Mouse (Mus musculus) liver, adult 2 months (tissue): ENCODE data around the gene Gtf3c4. TPM values are rescaled to one million over a fixed set of nuclear protein-coding genes. Genes with fewer than 3 reads are reported as not detected.
A peak's percentile ranks its signal among the peaks of the same experiment; 100 is the strongest.

Source experiments
- DNase-seq: peaks from one replicate; pipeline ENCODE4 v3.0.0-alpha.2; 2011; ENCODE audit warnings: low read depth, low spot score; ENCODE audit errors: extremely low read depth
- H3K27ac ChIP-seq: fragments of 200-500 bp; replicated peaks from 2 replicates; pipeline ENCODE4 v1.5.1; 2012; ENCODE audit warnings: low read depth, mild to moderate bottlenecking, control low read depth, inconsistent platforms, low read length; ENCODE audit not compliant: insufficient read depth
- H3K27me3 ChIP-seq: fragments of 200-500 bp; 2 replicates; pipeline ENCODE4 v1.6.1; 2012; ENCODE audit warnings: mild to moderate bottlenecking, moderate library complexity, low read length, inconsistent platforms; ENCODE audit not compliant: control insufficient read depth, insufficient read depth
- H3K36me3 ChIP-seq: fragments of 200-500 bp; 2 replicates; pipeline ENCODE4 v1.6.1; 2012; ENCODE audit warnings: low read length, inconsistent platforms; ENCODE audit not compliant: control insufficient read depth, insufficient read depth
- H3K4me1 ChIP-seq: fragments of 200-500 bp; 2 replicates; pipeline ENCODE4 v1.6.1; 2011; ENCODE audit warnings: low read length; ENCODE audit not compliant: control insufficient read depth, insufficient read depth
- H3K4me3 ChIP-seq: fragments of 200-500 bp; 2 replicates; pipeline ENCODE4 v1.5.1; 2011; ENCODE audit warnings: low read depth, mild to moderate bottlenecking, control low read depth, low read length, moderate library complexity; ENCODE audit not compliant: insufficient read depth
- H3K79me2 ChIP-seq: fragments of 200-500 bp; 2 replicates; pipeline ENCODE4 v1.6.1; 2012; ENCODE audit warnings: inconsistent platforms, mild to moderate bottlenecking, low read length, moderate library complexity; ENCODE audit not compliant: control insufficient read depth, insufficient read depth
- H3K9ac ChIP-seq: fragments of 200-500 bp; 2 replicates; pipeline ENCODE4 v1.6.1; 2012; ENCODE audit warnings: low read depth, mild to moderate bottlenecking, control low read depth, inconsistent platforms, low read length
- CTCF ChIP-seq: fragments of 200-500 bp; IDR thresholded peaks from 2 replicates; pipeline ENCODE4 v1.5.1; 2011; ENCODE audit warnings: low read depth, low read length, control low read depth
- POLR2A ChIP-seq: fragments of 200-500 bp; IDR thresholded peaks from 2 replicates; pipeline ENCODE4 v1.6.1; 2011; ENCODE audit warnings: low read length, control low read depth; ENCODE audit not compliant: insufficient read depth; ENCODE audit errors: extremely low read depth
- WGBS: fragments of 180-500 bp; shearing (Covaris S2); methylation state at CpG from one replicate; pipeline ENCODE4 v1.1.7; 2018; 5-methylcytosine and 5-hydroxymethylcytosine counted together
- polyA plus RNA-seq: library from polyadenylated mRNA; depleted of rRNA; stranded (reverse); fragments of >200 nt; gene quantifications from 2 replicates; pipeline ENCODE4 v1.2.3, GENCODE M21; 2012
- total RNA-seq: library from RNA; depleted of rRNA; stranded (reverse); fragments of >200 nt; gene quantifications from 2 replicates; pipeline ENCODE4 v1.2.3, GENCODE M21; 2014

The Gtf3c4 gene
- total and polyA plus RNA-seq, 2 experiments = 5.0 to 11.4 TPM

- TF ChIP-seq POLR2A = no peak
- no peak for TF ChIP-seq CTCF
- 56% methylated on average over 3 of the region's 3 CpGs for WGBS
- Histone ChIP-seq H3K27ac (no peak overlapping the region), H3K79me2 (no peaks in the 10 kb centered on the region), H3K4me1 (no peaks in the 10 kb centered on the region; the same call in 1 of the 2 replicates), H3K9ac (no peak overlapping the region), H3K27me3 (no peaks in the 10 kb centered on the region), H3K36me3 (no peaks in the 10 kb centered on the region), H3K4me3 (no peak overlapping the region)
- no peak for DNase-seq
These were observed 41.8 kb downstream of the Gtf3c4 start for GRCm38 (mm10) chr2:28798390-28798789.

GRCm38 (mm10) chr2:28797490-28798106 lies 42.6 kb downstream of the Gtf3c4 start:
- TF ChIP-seq CTCF (no peak), POLR2A (no peak)
- Histone ChIP-seq H3K9ac (no peak overlapping the region), H3K36me3 (no peaks in the 10 kb centered on the region), H3K4me1 (no peaks in the 10 kb centered on the region; the same call in 1 of the 2 replicates), H3K79me2 (no peaks in the 10 kb centered on the region), H3K27me3 (no peaks in the 10 kb centered on the region), H3K27ac (no peak overlapping the region), H3K4me3 (no peak overlapping the region)
- 73% methylated on average over 18 of the region's 18 CpGs for WGBS
- DNase-seq = no peak

GRCm38 (mm10) chr2:28796298-28796697 lies 43.9 kb downstream of the Gtf3c4 start:
- Histone ChIP-seq H3K27ac (no peak overlapping the region), H3K27me3 (no peaks in the 10 kb centered on the region), H3K36me3 (no peaks in the 10 kb centered on the region), H3K4me3 (no peak overlapping the region), H3K9ac (no peak overlapping the region), H3K79me2 (no peaks in the 10 kb centered on the region), H3K4me1 (no peaks in the 10 kb centered on the region; the same call in 1 of the 2 replicates)
- no peak for DNase-seq
- TF ChIP-seq POLR2A (no peak), CTCF (no peak)
- 77% methylated on average over 8 of the region's 8 CpGs for WGBS

- H3K79me2 ChIP-seq = no peaks in the 10 kb centered on the region
- 80% methylated on average over 5 of the region's 5 CpGs for WGBS
- H3K36me3 ChIP-seq = no peaks in the 10 kb centered on the region
- H3K27ac ChIP-seq = no peak overlapping the region
- no peaks in the 10 kb centered on the region for H3K27me3 ChIP-seq
- no peaks in the 10 kb centered on the region; the same call in 1 of the 2 replicates for H3K4me1 ChIP-seq
- DNase-seq = no peak
- no peak overlapping the region for H3K9ac ChIP-seq
- no peak for TF ChIP-seq POLR2A
- TF ChIP-seq CTCF = peak; percentile 8; the same call in 1 of the 2 replicates
- no peak overlapping the region for H3K4me3 ChIP-seq
These were observed 45.5 kb downstream of the Gtf3c4 start for GRCm38 (mm10) chr2:28794623-28795022.

GRCm38 (mm10) chr2:28792931-28793610 lies 47.1 kb downstream of the Gtf3c4 start:
- DNase-seq = peak; percentile 33
- Histone ChIP-seq H3K27ac (no peak overlapping the region), H3K27me3 (no peaks in the 10 kb centered on the region), H3K4me1 (no peaks in the 10 kb centered on the region), H3K9ac (no peak overlapping the region), H3K36me3 (no peaks in the 10 kb centered on the region), H3K4me3 (no peak overlapping the region), H3K79me2 (no peaks in the 10 kb centered on the region)
- TF ChIP-seq CTCF (no peak), POLR2A (no peak)
- 26% methylated on average over 6 of the region's 6 CpGs for WGBS
